Mouse (Mus musculus) limb, embryonic 14.5 days (tissue): Measurements from ENCODE around the gene Btbd11. TPM values are rescaled to one million over a fixed set of nuclear protein-coding genes. Genes with fewer than 3 reads are reported as not detected.

Experiments used
- ATAC-seq: fragments of 200-750 bp; cut with Nextera tagmentation; 2 replicates; pipeline ENCODE4 v1.8.0; 2017; ENCODE audit warnings: low read depth, moderate number of reproducible peaks, moderate TSS enrichment; ENCODE audit not compliant: low FRiP score
- DNase-seq: peaks from one replicate; pipeline ENCODE4 v3.0.0-alpha.2; 2015; ENCODE audit warnings: low spot score
- H3K27ac ChIP-seq: fragments of 300-500 bp; sonication (generic); replicated peaks from 2 replicates; pipeline ENCODE4 v1.5.1; 2014; ENCODE audit warnings: low read depth, mild to moderate bottlenecking, low read length, moderate library complexity, mixed read lengths
- H3K27me3 ChIP-seq: fragments of 300-500 bp; sonication (generic); 2 replicates; pipeline ENCODE4 v1.6.1; 2014; ENCODE audit warnings: low read length, mixed read lengths; ENCODE audit not compliant: control insufficient read depth, insufficient read depth
- H3K36me3 ChIP-seq: fragments of 300-500 bp; sonication (generic); 2 replicates; pipeline ENCODE4 v1.6.1; 2014; ENCODE audit warnings: mild to moderate bottlenecking, low read length, moderate library complexity, mixed read lengths; ENCODE audit not compliant: control insufficient read depth, insufficient read depth
- H3K4me1 ChIP-seq: fragments of 300-500 bp; sonication (generic); 2 replicates; pipeline ENCODE4 v1.6.1; 2014; ENCODE audit warnings: antibody characterized with exemption, low read length, mixed read lengths; ENCODE audit not compliant: control insufficient read depth, insufficient read depth
- H3K4me2 ChIP-seq: fragments of 300-500 bp; sonication (generic); replicated peaks from 2 replicates; pipeline ENCODE4 v1.6.1; 2014; ENCODE audit warnings: low read depth, mild to moderate bottlenecking, low read length, moderate library complexity; ENCODE audit not compliant: severe bottlenecking
- H3K4me3 ChIP-seq: fragments of 300-500 bp; sonication (generic); replicated peaks from 2 replicates; pipeline ENCODE4 v1.5.1; 2014; ENCODE audit warnings: low read length
- H3K9ac ChIP-seq: fragments of 300-500 bp; sonication (generic); 2 replicates; pipeline ENCODE4 v1.6.1; 2014; ENCODE audit warnings: mild to moderate bottlenecking, low read depth, low read length, moderate library complexity; ENCODE audit not compliant: severe bottlenecking
- H3K9me3 ChIP-seq: fragments of 300-500 bp; sonication (generic); 2 replicates; pipeline ENCODE4 v1.6.1; 2016; ENCODE audit warnings: low read length; ENCODE audit not compliant: control insufficient read depth
- POLR2A ChIP-seq: fragments of 200-500 bp; IDR thresholded peaks from 2 replicates; pipeline ENCODE4 v1.8.0; 2012; ENCODE audit warnings: inconsistent platforms, mild to moderate bottlenecking, moderate library complexity, borderline replicate concordance; ENCODE audit not compliant: insufficient read depth, insufficient read length; ENCODE audit errors: extremely low read depth
- WGBS: fragments of 180-500 bp; shearing (Covaris S2); extraction: QIAGEN DNeasy Blood & Tissue Kit; methylation state at CpG from one replicate; pipeline ENCODE4 v1.1.7; 2014; 5-methylcytosine and 5-hydroxymethylcytosine counted together
- polyA plus RNA-seq, 2 experiments: library from polyadenylated mRNA; depleted of rRNA in 1 of 2; stranded (reverse) in 1 of 2; unstranded in 1 of 2; fragments of >200 nt; fragmentation: Nextera tagmentation in 1 of 2; extraction: Ambion mirVana in 1 of 2; gene quantifications; 2 replicates each; pipeline versions ENCODE4 v1.2.1 to v1.2.3; 2012 to 2014

Gene Btbd11
- polyA plus RNA-seq, 2 experiments, result 10.2 to 11.6 TPM

DNA sequence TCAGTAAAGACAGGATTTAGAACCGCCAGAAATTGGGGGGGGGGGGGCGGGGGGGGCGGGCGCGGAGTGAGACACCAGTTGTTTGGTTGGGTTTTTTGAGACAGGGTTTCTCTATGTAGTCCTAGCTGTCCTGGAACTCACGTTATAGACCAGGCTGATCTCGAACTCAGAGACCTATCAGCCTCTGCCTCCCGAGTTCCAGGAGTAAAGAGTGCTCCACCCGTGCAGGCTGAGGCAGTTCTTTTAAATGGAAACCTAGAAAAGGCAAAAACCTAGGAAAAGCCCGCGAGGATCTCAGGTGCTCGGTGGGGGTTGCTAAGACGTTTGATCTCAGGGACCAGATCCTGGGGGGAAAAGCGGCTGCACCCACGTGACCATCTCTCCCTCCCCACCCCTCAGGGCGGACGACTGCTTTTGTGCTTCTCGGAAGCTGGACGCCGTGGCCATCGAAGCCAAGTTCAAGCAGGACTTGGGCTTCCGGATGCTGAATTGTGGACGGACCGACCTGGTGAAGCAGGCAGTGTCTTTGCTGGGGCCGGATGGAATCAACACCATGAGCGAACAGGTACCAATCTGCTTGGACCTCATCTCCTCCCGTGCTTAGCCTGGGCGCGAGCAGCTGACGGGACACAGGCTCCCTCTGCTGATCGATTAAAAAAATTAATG lies 238.0 kb downstream of the Btbd11 start:
- peak; percentile 83 for ATAC-seq
- H3K4me1 ChIP-seq, result no peaks in the 10 kb centered on the region
- no peak for TF ChIP-seq POLR2A

GRCm38 (mm10) chr10:85625170-85625686 lies 238.6 kb downstream of the Btbd11 start:
- peak overlapping the region; percentile 29 for H3K4me3 ChIP-seq
- peak overlapping the region; percentile 60 for H3K4me2 ChIP-seq
- ATAC-seq (no peak), DNase-seq (no peak)
- no peak for TF ChIP-seq POLR2A
- no peaks in the 10 kb centered on the region for H3K4me1 ChIP-seq
- no peak overlapping the region for H3K9ac ChIP-seq
- no peaks in the 10 kb centered on the region for H3K9me3 ChIP-seq
- 50% methylated on average over 4 of the region's 4 CpGs for WGBS
- no peaks in the 10 kb centered on the region for H3K27me3 ChIP-seq
- no peak overlapping the region for H3K27ac ChIP-seq
- H3K36me3 ChIP-seq, result no peaks in the 10 kb centered on the region

More for the DNA sequence above, 238.0 kb downstream of the Btbd11 start:
- DNase-seq, result peak; percentile 70
- Histone ChIP-seq H3K27ac (no peak overlapping the region), H3K4me3 (peak overlapping the region; percentile 29), H3K27me3 (no peaks in the 10 kb centered on the region), H3K36me3 (no peaks in the 10 kb centered on the region), H3K9me3 (no peaks in the 10 kb centered on the region), H3K9ac (peak overlapping the region; percentile 8; the same call in 1 of the 2 replicates), H3K4me2 (peak overlapping the region; percentile 60)
- 4% methylated on average over 31 of the region's 31 CpGs for WGBS

- TF ChIP-seq POLR2A, result no peak
- no peaks in the 10 kb centered on the region for H3K27me3 ChIP-seq
- no peak overlapping the region for H3K4me2 ChIP-seq
- peaks cover 7% of the 10 kb centered on the region for H3K4me1 ChIP-seq
- ATAC-seq (no peak), DNase-seq (no peak)
- no peak overlapping the region for H3K4me3 ChIP-seq
- 89% methylated on average over 10 of the region's 10 CpGs for WGBS
- H3K36me3 ChIP-seq, result peaks cover 7% of the 10 kb centered on the region; the same call in 1 of the 2 replicates
- H3K27ac ChIP-seq, result no peak overlapping the region
- H3K9ac ChIP-seq, result no peak overlapping the region
- no peaks in the 10 kb centered on the region for H3K9me3 ChIP-seq
Observed at GRCm38 (mm10) chr10:85632030-85632429, 245.4 kb downstream of the Btbd11 start.

DNA sequence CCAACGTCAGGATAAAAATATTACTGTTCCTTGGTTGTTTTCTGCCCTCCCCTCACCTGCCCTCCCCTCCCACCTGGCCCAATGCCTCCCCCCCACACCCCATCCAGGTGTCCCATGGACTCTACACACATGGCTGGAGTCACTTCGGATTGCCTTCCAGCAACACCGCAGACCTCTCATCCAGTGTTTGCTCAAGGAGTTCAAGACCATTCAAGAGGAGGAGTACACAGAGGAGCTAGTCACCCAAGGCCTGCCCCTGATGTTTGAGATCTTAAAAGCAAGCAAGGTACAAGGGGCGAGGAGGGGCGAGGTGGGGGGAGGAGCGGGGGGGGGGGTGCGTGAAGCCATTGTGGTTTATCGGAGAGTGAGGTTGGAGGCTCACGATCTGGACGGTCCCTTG lies 247.0 kb downstream of the Btbd11 start:
- H3K4me2 ChIP-seq, result no peak overlapping the region
- DNase-seq, result no peak
- TF ChIP-seq POLR2A, result no peak
- no peak overlapping the region for H3K27ac ChIP-seq
- no peak overlapping the region for H3K9ac ChIP-seq
- peaks cover 7% of the 10 kb centered on the region for H3K4me1 ChIP-seq
- peaks cover 7% of the 10 kb centered on the region; the same call in 1 of the 2 replicates for H3K36me3 ChIP-seq
- no peak for ATAC-seq
- WGBS, result 95% methylated on average over 10 of the region's 10 CpGs
- H3K27me3 ChIP-seq, result no peaks in the 10 kb centered on the region
- H3K9me3 ChIP-seq, result no peaks in the 10 kb centered on the region
- H3K4me3 ChIP-seq, result no peak overlapping the region

DNA sequence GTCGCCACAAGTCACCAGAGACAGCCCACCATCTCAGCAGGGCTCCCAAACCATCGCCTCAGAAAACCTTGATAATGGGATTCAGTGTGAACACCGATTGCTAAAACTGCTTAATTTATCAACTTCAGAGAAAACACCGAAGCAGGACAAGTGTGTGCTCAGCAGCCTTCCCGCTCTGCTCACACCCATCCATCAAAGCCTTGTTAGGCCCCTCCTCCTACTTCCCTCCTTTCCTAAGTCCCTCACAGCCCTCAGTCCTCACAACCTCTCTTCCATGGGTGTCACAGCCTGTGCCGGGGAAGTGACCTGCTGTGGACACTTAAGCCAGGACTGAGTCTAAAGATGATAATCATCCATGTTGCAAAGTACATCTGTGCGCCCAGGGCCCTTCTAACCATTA lies 251.0 kb downstream of the Btbd11 start:
- no peak overlapping the region for H3K9ac ChIP-seq
- WGBS, result 45% methylated on average over 7 of the region's 7 CpGs
- DNase-seq (no peak), ATAC-seq (no peak)
- peaks cover 3% of the 10 kb centered on the region; the same call in 1 of the 2 replicates for H3K36me3 ChIP-seq
- H3K4me1 ChIP-seq, result peaks cover 7% of the 10 kb centered on the region
- no peak overlapping the region for H3K4me2 ChIP-seq
- H3K4me3 ChIP-seq, result no peak overlapping the region
- no peak for TF ChIP-seq POLR2A
- no peaks in the 10 kb centered on the region for H3K27me3 ChIP-seq
- H3K9me3 ChIP-seq, result no peaks in the 10 kb centered on the region
- no peak overlapping the region for H3K27ac ChIP-seq
